Mouse (Mus musculus) thymus, adult 2 months (tissue): ENCODE data around the gene Arhgdia.

Experiments used
- CTCF ChIP-seq: fragments of 200-500 bp; IDR thresholded peaks from 2 replicates; pipeline ENCODE4 v1.5.1; 2012; ENCODE audit warnings: mild to moderate bottlenecking, control low read depth, low read length, moderate library complexity, borderline replicate concordance; ENCODE audit not compliant: control insufficient read depth, poor library complexity, insufficient read depth; ENCODE audit errors: extremely low read depth
- POLR2A ChIP-seq: fragments of 200-500 bp; IDR thresholded peaks from 2 replicates; pipeline ENCODE4 v1.6.1; 2012; ENCODE audit warnings: mild to moderate bottlenecking, low read length, control low read depth, moderate library complexity; ENCODE audit not compliant: control insufficient read depth, poor library complexity, insufficient read depth; ENCODE audit errors: extremely low read depth

- TF ChIP-seq CTCF (no peak), POLR2A (no peak)
Measured at GRCm38 (mm10) chr11:120629911-120630310, 48.5 kb upstream of the Arhgdia start.
